Mouse (Mus musculus) common myeloid progenitor, adult 5-6 weeks (primary cell): ENCODE results near the gene Mef2c. TPM values are rescaled to one million over a fixed set of nuclear protein-coding genes. Genes with fewer than 3 reads are reported as not detected.

Experiments used
- ATAC-seq: replicated peaks from 2 replicates; pipeline ENCODE4 v1.8.0; 2016; ENCODE audit warnings: low read depth, mild to moderate bottlenecking, moderate TSS enrichment, inconsistent platforms; ENCODE audit not compliant: poor library complexity, severe bottlenecking
- total RNA-seq: library from RNA; stranded (forward); fragments of 200-1000, 187-1606 nt; gene quantifications from 2 replicates; pipeline ENCODE4 v1.2.3, GENCODE M21; 2017

Mef2c gene
- total RNA-seq, 1 experiment from 2014 or later, result 380 TPM

DNA sequence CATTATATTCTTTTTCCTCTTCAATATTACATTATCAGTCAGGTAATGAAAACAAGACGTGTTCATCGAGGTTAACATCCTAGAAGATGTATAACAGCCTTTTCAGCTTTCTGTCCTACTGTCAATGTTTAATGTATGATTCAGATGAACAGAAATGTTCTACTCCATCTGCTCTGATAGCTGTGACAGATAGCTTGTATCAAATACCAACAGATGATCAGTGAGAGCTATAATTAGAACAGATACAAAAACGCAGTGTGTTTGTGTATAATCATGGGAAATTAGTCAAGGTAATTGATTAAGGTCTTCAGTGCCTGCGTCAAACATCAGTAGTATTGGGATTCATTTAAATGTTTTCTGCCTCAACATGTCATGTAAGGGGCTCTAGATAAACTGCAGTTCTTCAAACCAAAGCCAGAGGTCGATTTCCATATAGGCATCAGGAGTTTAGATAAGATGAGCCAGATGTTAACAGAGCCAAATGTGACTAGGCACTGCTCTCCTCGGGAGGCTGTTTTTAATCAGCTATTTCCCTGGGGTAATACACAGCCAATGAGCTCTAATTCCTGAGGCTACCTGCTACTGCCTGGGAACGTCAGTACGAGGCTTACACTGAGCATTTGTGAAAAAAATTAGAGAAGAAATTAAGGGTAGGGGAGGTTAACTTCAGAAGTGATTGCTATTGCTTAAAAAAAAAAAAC, 63.1 kb downstream of the Mef2c start:
- no peak for ATAC-seq

DNA sequence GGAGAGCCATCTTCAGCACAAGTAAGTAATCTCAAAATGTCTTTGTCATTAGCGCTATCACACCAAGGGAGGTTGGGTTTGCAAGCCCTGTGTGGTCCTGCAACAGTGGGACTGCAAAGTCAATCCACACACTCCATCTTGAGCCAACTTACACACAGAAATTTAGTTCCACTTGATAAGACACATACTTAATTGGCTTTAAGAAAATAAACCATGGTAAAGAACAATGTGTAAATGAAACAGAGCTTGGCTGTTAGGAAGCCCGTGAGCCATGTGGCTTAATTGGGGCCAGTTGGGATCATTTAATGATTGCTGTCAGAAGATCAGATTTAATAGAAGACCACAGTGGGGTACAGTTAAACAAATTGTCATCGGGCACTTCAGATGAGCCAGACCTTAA, 63.8 kb downstream of the Mef2c start:
- no peak for ATAC-seq

DNA sequence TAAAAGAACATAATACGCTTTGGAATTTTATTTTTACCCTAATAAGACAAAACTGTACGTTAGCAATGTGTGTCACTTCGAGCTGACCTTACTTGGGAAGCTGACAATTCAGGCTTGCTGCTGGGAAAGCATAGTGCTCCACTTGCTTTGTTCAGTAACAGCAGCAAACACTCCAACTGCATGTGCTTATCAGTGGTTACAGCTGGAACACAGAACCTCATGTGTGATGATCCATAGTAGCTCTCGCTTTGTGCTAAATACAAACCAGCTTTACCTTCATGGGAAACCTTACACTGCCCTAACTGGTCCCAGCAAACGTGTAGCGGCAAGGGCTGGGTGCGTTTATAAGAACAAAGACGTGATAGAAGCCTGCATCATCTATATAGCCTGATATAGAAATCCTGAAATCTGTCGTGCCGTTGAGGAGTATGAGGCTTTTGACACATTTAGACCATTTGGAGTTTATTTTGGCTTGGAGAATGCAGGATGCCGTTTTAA, 65.0 kb downstream of the Mef2c start:
- no peak for ATAC-seq

DNA sequence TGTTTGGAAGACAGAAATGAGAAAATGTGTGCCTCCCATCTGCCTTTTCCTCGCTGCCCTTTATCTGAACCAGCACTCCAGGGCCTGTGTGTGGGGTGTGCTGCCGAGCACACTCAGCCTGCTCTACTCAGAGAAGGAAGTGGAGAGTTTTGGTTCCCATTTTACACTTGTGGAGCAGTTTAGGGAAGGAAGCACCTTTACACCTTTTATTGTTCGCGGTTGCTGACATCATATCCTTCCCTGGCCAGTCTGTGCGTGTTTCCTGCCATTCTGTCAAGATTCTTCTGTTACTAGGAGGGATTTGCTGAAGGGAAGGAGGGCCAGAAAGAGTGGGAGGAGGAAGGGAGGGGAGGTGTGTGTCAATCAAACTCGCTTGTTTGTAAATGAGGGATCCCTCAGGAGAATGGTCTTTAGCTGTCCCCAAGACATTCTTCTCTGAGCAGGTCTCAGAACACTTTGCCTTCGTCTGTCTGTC, 68.2 kb downstream of the Mef2c start:
- ATAC-seq, result peak; percentile 90

DNA sequence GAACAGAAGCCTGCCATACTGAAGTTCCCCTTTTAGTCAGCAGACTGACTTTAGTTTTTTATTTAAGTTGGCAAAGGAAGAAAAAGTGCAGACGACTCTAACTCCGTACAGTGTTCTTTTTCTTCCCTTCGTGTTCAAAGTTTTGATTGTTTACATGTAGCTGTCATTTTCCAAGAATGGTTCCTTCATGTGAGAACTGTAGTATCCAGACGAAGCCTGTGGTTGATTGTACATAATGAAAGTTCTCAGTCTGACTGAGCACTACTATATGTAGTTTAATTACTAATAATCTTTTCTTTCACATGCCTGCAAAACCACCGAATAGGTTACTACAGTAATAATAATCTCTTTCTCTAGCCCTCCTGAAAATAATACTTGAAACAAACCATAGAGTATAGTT, 68.6 kb downstream of the Mef2c start:
- no peak; the same call in 1 of the 2 replicates for ATAC-seq

DNA sequence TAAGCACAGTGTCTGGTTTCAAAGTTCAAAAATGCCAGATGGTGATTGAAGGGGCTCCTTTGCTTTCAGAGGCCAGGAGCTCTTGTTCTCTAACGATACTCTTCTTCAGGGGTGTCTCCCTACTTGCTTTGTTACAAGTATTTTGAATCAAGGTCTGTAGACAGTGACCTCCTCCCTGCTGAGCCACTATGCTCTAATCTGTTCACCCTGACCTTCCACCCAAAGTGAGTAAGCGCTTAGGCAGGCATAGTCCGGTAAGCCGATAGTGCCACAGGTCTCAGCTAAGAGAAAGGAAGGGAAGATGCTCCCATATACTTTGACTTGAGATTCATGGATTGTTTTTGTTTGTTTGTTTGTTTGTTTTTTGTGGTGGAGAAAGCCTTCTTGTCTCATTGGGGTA, 69.5 kb downstream of the Mef2c start:
- no peak for ATAC-seq

DNA sequence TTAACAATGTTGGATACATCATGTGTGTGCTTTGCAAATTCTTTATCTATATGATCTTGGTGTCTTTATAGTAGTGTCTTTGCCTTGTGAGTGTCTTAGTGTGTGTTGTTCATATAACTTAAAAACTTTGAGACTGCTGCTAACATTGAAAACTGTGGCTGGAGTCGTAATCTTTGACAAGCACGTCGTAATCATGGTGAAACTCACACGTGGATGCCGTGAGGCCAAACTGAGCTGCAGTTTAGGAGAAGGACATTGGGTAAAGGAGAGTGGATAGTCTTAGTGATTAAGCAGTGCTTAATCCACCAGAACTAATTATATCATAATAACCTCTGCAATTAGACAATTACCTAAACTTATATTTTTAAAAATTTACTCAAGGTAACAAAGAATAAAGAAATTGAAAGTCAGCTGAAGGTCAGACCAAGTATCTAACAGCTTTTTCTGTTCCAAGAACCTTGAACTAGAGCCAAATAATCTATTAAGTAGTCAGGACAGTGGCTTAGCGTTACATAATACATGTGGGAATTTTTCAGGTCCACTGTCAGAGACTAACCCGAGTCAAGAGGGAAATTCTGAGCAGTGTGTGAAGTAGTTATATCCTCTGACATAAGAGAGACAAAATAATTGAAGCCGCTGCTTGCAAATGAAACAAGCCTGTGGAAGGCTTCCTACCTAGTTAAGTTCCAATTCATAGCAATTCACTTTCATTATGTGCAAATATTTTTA, 70.2 kb downstream of the Mef2c start:
- no peak for ATAC-seq

DNA sequence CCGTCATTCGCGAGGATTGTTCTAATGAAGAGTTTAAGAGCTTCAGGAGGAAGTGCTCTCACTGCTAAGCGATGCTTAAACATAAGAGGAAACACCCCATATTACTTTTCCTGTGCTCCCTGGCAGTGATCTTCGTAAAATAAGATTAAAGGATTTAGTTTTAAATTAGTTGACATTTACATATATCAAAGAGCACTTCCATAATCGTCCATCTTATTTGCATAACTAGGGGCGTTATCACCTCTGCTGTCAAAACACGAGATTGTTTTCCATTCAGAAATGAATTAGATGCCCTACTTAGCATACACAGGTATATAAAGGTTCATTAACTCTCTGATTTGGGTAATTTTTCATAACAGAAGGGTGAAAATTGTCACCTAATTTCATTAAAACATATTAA, 71.0 kb downstream of the Mef2c start:
- ATAC-seq, result no peak

DNA sequence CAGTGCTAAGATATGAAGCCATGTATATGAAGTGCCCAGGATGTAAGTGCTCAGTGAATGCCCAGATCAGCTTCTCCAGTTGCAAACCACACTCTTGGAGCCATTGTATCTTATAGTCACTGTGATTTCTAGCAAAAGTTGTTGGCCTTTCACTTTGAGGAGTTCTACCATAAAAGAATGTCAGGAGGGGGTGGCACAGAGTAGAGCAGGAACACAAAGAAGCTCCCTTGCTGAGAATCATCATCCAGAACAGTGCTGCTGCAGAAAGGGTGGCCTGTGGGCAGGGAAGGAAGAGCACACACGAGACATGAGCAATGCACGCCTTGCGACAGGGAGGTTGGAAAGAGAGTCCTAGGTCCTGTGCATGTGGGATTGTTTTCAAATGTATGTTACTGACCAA, 75.6 kb downstream of the Mef2c start:
- ATAC-seq, result no peak

DNA sequence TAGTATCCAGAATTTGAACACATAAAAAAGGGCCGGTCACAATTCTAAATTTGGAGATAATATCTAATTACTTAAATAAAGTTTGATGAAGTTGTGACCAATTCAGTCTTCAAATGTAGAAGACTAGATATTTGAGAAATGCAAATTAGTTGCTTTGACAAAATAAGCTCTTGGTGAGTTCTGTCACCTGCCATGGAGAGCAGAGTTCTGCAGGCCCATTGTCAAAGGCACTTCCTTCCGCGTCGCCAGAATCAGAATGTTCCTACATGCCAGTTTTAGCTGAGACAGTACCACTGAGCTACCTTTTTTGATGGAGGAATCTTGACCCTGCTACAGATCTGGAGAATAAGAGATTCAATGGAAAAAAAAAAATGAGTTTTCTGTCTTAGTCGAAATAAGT, 77.0 kb downstream of the Mef2c start:
- no peak for ATAC-seq

- no peak for ATAC-seq
These were observed 78.7 kb downstream of the Mef2c start for GRCm38 (mm10) chr13:83582564-83582963.

DNA sequence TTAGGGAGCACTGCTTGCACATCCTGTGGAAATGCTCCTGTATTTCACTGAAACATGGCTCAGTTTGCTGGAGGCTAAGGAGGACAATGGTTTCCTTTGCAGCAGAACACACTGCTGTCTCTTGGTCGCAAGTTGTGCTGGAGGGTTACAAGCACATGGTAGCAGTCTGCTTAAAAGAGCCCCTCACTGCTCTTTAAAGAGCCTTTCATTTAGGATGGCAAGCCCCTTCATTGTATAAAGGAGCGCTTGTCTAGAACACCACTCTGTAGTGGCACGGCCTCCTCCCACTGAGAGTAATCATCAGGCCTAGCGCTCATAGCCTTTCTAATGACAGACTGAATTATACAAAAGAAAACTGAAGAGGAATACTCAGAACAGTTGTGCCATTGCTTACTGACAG, 80.0 kb downstream of the Mef2c start:
- no peak for ATAC-seq

GRCm38 (mm10) chr13:83585359-83585758, 81.5 kb downstream of the Mef2c start:
- peak; percentile 69 for ATAC-seq

GRCm38 (mm10) chr13:83588186-83588585, 84.4 kb downstream of the Mef2c start:
- ATAC-seq, result no peak

DNA sequence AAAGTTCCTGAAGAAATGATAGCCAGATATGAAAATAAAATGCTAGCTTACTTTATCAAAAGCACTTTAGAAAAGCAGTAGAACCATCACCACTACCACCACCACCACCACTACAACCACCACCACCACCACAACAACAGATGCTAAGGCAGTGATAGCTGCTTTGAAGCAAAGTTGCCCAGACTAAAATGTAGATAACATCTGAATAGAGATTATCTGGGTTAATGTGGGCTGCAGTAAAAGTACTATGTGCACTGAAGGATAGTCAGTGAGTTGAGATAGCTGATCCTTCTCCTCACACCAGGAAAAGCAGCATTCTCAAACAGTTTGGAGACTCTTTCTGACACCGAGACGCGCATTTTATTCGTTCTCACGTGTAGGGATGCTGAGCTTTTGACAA, 87.1 kb downstream of the Mef2c start:
- ATAC-seq, result peak; percentile 54; the same call in 1 of the 2 replicates

DNA sequence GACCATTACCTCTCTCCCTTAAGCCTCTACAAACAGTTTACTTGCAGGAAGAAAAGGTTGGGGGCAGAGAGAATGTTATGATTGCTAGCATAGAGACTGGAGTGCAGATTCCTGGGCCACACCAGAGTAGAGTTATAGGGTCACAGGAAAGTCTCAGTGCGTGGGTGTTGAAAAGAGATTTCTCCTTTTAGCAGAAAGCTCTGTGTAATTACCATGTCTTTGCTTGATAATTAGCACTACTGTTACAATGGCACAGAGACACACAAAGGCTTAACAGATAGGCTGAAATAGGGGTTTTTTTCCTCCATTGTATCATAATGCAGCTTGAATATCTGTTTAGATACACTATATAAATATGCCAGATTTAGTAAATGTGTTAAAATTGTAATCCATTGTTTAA, 91.6 kb downstream of the Mef2c start:
- no peak for ATAC-seq

DNA sequence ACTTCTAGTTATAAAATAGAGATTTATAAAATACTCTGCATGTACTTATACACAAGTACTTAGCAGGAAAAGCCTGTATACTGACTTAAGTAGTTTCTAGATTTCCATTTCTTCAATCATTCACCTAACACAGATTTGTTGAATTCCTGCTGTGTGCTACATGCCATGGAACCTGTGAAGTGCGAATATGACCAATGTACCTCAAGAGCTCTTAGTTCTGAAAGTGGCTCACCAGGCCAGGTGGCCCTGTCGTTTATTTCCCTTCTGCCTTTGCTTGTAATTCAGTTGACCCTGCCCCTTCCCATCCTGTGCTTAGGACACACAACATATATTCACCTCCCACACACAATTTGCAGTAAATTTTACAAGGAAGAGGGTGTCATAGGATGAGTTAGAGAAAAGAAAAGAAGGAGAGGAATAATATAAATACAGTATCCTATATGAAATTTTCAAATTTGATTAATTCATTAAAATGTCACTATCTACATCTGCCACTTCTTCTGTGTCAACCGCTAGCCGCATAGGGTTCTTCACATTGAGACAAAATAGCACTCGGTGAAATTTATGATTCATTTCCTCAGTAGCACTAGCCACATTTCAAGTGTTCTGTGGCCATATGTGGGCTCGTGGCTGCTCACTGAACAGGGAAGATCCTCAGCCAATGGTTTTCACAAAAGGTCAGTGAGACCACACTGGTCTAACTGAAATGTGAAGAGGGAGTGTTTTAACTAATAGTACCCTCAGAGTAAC, 93.3 kb downstream of the Mef2c start:
- peak; percentile 50; the same call in 1 of the 2 replicates for ATAC-seq

DNA sequence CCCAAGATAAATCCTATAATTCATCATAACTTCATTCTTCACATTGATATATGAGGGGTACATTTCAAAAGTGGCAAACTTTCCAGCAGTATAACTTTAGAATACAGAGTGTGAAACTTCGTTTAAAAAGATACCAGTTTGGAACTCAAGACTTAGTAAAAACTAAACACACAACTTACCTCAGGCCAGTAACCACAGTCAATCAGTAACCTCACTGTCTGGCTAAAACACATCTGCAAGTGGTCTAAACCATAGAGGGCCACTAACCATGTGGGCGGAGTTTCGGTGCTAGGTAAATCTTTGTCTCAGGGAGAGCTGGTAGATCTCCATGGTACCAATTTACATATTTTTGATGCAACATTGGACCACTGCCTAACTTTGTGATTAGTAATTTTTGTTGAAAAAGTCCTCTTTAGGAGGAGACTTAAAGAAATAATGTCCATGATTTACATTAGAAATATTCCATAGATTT, 93.9 kb downstream of the Mef2c start:
- no peak for ATAC-seq

- ATAC-seq, result no peak
These were observed 96.5 kb downstream of the Mef2c start for GRCm38 (mm10) chr13:83600301-83600700.

- 0 out of 2 replicates have a peak, but pooled peaks have one; percentile 22 for ATAC-seq
These were observed 97.9 kb downstream of the Mef2c start for GRCm38 (mm10) chr13:83601741-83602140.
